Mouse (Mus musculus) forebrain, embryonic 10.5 days (tissue): ENCODE results near the gene Gm8882. TPM values are rescaled to one million over a fixed set of nuclear protein-coding genes. Genes with fewer than 3 reads are reported as not detected.
"Not testable (repeated sequence)": the region's sequence is repeated elsewhere in the genome, so short reads cannot be mapped to it uniquely, and the experiment has no call there.

ENCODE experiments used
- DNase-seq: peaks from one replicate; pipeline ENCODE4 v3.0.0-alpha.2; 2017; ENCODE audit warnings: low spot score; ENCODE audit errors: extremely low spot score
- H3K27ac ChIP-seq: fragments of 300-500 bp; sonication (generic); 2 replicates; pipeline ENCODE4 v1.5.1; 2016; ENCODE audit warnings: mild to moderate bottlenecking
- H3K27me3 ChIP-seq: fragments of 300-500 bp; sonication (generic); 2 replicates; pipeline ENCODE4 v1.6.1; 2016; ENCODE audit warnings: mild to moderate bottlenecking; ENCODE audit not compliant: poor library complexity, severe bottlenecking
- H3K36me3 ChIP-seq: fragments of 300-500 bp; sonication (generic); replicated peaks from 2 replicates; pipeline ENCODE4 v1.6.1; 2016; ENCODE audit warnings: mild to moderate bottlenecking, moderate library complexity
- H3K4me1 ChIP-seq: fragments of 300-500 bp; sonication (generic); 2 replicates; pipeline ENCODE4 v1.6.1; 2016
- H3K4me3 ChIP-seq: fragments of 300-500 bp; sonication (generic); 2 replicates; pipeline ENCODE4 v1.5.1; 2016; ENCODE audit warnings: mild to moderate bottlenecking, moderate library complexity
- H3K9me3 ChIP-seq: fragments of 300-500 bp; sonication (generic); 2 replicates; pipeline ENCODE4 v1.6.1; 2016; ENCODE audit warnings: mild to moderate bottlenecking, moderate library complexity
- WGBS: fragments of 180-500 bp; shearing (Covaris S2); methylation state at CpG from one replicate; pipeline ENCODE4 v1.1.7; 2016; 5-methylcytosine and 5-hydroxymethylcytosine counted together
- polyA plus RNA-seq: library from polyadenylated mRNA; unstranded; fragments of >200 nt; fragmentation: Nextera tagmentation; extraction: Ambion mirVana; gene quantifications from 2 replicates; pipeline ENCODE4 v1.2.1, GENCODE M21; 2016

Gene Gm8882
- not detected in 2 replicates for polyA plus RNA-seq

DNA sequence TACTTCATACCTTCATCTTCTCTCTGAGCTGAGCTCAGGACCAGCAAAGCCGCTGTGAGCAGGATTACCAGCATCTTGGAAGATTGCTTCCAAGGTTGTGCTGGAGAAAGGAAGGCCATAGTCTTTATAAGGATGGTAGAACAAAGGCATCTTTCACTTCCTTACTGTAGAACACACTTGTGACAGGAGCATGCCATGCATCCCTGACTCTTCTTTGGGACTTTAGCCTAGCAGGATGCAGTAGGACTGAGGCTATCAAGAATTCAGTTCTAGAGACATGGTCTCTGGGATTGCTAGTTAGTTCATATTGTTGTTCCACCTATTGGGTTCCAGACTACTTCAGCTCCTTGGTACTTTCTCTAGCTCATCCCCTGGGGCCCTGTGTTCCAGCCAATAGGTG, at the start of gene Gm8882:
TSS of gene Gm8882 (minus strand) at position 101 of the 400 bp plus-strand sequence.
- H3K4me3 ChIP-seq: not testable (repeated sequence)

GRCm38 (mm10) chr6:132314657-132315056, 49.3 kb downstream of the Gm8882 start, which contains the start of gene Prpmp5:
Gene Prpmp5, minus strand, starts transcription at chr6:132314757.
- not testable (repeated sequence) for H3K4me3 ChIP-seq, H3K36me3 ChIP-seq, H3K27me3 ChIP-seq, H3K27ac ChIP-seq, H3K4me1 ChIP-seq, DNase-seq
- H3K9me3 ChIP-seq: peaks cover 12% of the 10 kb centered on the region; the same call in 1 of the 2 replicates

More for the DNA sequence above, at the start of gene Gm8882:
- not testable (repeated sequence) for DNase-seq, H3K27ac ChIP-seq, H3K27me3 ChIP-seq, H3K36me3 ChIP-seq, H3K4me1 ChIP-seq, H3K9me3 ChIP-seq
- WGBS: 74% methylated on average over 1 of the region's 1 CpGs

Other genes starting within 250 kb of the Gm8882 start
- gene Prb1, start 153.6 kb downstream of the Gm8882 start, polyA plus RNA-seq: not detected in 2 replicates
- gene Prpmp5, start 49.4 kb downstream of the Gm8882 start, polyA plus RNA-seq: not detected in 2 replicates
- not detected in 2 replicates for gene Prh1, start 205.7 kb upstream of the Gm8882 start, polyA plus RNA-seq
- gene Prp2, start 231.8 kb upstream of the Gm8882 start, polyA plus RNA-seq: not detected in 2 replicates